Mouse (Mus musculus) forebrain, postnatal 0 days (tissue): ENCODE results near the gene Myo18b. TPM values are rescaled to one million over a fixed set of nuclear protein-coding genes. Genes with fewer than 3 reads are reported as not detected.
A peak's percentile ranks its signal among the peaks of the same experiment; 100 is the strongest.

Experiments
- ATAC-seq: fragments of 200-750 bp; cut with Nextera tagmentation; 2 replicates; pipeline ENCODE4 v1.8.0; 2017; ENCODE audit warnings: mild to moderate bottlenecking, moderate library complexity
- DNase-seq: peaks from one replicate; pipeline ENCODE4 v3.0.0-alpha.2; 2015
- H3K27ac ChIP-seq: fragments of 300-500 bp; sonication (generic); 2 replicates; pipeline ENCODE4 v1.5.1; 2014; ENCODE audit warnings: low read depth, mild to moderate bottlenecking, antibody characterized with exemption, low read length, moderate library complexity, mixed read lengths
- H3K27me3 ChIP-seq: fragments of 300-500 bp; sonication (generic); 2 replicates; pipeline ENCODE4 v1.6.1; 2014; ENCODE audit warnings: mild to moderate bottlenecking, low read length, mixed read lengths; ENCODE audit not compliant: insufficient read depth
- H3K36me3 ChIP-seq: fragments of 300-500 bp; sonication (generic); 2 replicates; pipeline ENCODE4 v1.6.1; 2014; ENCODE audit warnings: mild to moderate bottlenecking, moderate library complexity; ENCODE audit not compliant: insufficient read depth
- H3K4me1 ChIP-seq: fragments of 300-500 bp; sonication (generic); 2 replicates; pipeline ENCODE4 v1.6.1; 2014; ENCODE audit warnings: antibody characterized with exemption; ENCODE audit not compliant: insufficient read depth
- H3K4me2 ChIP-seq: fragments of 300-500 bp; sonication (generic); 2 replicates; pipeline ENCODE4 v1.6.1; 2014; ENCODE audit warnings: low read depth, mild to moderate bottlenecking, moderate library complexity
- H3K4me3 ChIP-seq: fragments of 300-500 bp; sonication (generic); 2 replicates; pipeline ENCODE4 v1.5.1; 2014; ENCODE audit warnings: low read depth, low read length, mixed read lengths
- H3K9ac ChIP-seq: fragments of 300-500 bp; sonication (generic); 2 replicates; pipeline ENCODE4 v1.6.1; 2014; ENCODE audit warnings: mild to moderate bottlenecking
- H3K9me3 ChIP-seq: fragments of 300-500 bp; sonication (generic); 2 replicates; pipeline ENCODE4 v1.6.1; 2016; ENCODE audit warnings: low read length
- CTCF ChIP-seq: sonication (generic); IDR thresholded peaks from 2 replicates; pipeline ENCODE4 v1.5.1; 2016; ENCODE audit warnings: antibody characterized with exemption, control low read depth, low read depth
- WGBS: fragments of 180-500 bp; shearing (Covaris S2); extraction: QIAGEN DNeasy Blood & Tissue Kit; methylation state at CpG from one replicate; pipeline ENCODE4 v1.1.7; 2014; 5-methylcytosine and 5-hydroxymethylcytosine counted together
- polyA plus RNA-seq: library from polyadenylated mRNA; unstranded; fragments of >200 nt; fragmentation: Nextera tagmentation; extraction: Ambion mirVana; gene quantifications from 2 replicates; pipeline ENCODE4 v1.2.1, GENCODE M21; 2015
- total RNA-seq: library from RNA; depleted of rRNA; stranded (reverse); fragments of >200 nt; gene quantifications from 2 replicates; pipeline ENCODE4 v1.2.3, GENCODE M21; 2014; rRNA removed

Gene Myo18b
- total and polyA plus RNA-seq, 2 experiments from 2014 or later, result 1.6 to 2.0 TPM

DNA sequence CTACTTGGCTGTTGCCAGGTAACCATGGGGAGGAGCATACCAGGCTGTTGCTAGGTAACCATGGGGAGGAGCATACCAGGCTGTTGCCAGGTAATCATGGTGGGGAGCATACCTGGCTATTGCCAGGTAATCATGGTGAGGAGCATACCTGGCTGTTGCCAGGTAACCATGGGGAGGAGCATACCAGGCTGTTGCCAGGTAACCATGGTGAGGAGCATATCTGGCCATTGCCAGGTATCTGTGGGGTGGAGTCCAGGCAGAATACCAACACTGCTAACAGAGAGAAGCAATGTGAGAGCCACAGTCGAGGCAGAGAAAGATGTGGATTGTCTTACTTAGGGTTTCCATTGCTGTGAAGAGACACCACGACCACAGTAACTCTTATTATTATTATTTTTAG lies 250.6 kb downstream of the Myo18b start:
- TF ChIP-seq CTCF, result no peak
- WGBS, result 86% methylated on average over 2 of the region's 2 CpGs
- no peak for DNase-seq
- ATAC-seq, result no peak
- no peak overlapping the region for H3K27ac ChIP-seq
- H3K9ac ChIP-seq, result no peak overlapping the region
- no peaks in the 10 kb centered on the region for H3K9me3 ChIP-seq
- H3K27me3 ChIP-seq, result no peaks in the 10 kb centered on the region
- no peaks in the 10 kb centered on the region for H3K36me3 ChIP-seq
- H3K4me1 ChIP-seq, result 0 out of 2 replicates have a peak, but pooled peaks cover 3% of the 10 kb centered on the region
- no peak overlapping the region for H3K4me3 ChIP-seq
- no peak overlapping the region for H3K4me2 ChIP-seq

DNA sequence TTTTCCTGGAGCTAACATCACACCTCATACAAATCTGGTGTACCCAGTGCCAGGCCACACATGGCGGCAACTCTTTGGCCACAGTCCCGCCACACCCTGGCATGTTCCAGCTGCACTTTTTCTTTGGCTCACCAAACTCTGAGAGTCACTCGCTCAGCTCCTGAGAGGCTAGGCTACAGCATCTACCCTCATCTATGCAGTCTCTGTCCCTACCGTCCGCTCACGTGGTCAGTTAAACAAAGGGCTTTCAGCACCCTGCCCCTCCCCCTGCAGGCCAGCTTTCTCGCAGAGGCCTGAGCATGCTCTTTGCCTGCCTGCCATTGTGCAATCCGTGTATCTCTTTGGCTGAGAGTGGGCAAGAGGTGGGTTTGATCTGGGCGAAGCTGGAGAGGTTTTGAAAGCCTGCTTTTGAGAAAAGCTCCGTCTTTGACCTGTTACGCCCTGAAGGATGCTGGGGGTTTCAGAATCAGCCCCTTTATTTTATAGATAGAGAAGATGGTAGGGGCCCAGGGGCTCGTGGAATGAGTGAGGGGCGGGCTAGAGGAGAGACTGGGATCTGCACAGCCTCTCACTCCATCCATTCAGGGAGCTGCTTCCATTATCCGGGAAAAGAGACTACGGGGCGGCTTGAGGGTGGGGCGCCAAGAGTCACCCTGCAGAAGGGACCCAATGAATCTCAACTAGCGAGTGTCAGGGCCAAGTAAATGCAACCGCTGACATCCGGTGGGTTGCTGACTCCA lies 252.5 kb downstream of the Myo18b start:
- 0 out of 2 replicates have a peak, but pooled peaks cover 3% of the 10 kb centered on the region for H3K4me1 ChIP-seq
- no peak overlapping the region for H3K9ac ChIP-seq
- H3K27ac ChIP-seq, result no peak overlapping the region
- DNase-seq, result peak; percentile 74
- peak; percentile 72 for ATAC-seq
- 18% methylated on average over 20 of the region's 20 CpGs for WGBS
- no peaks in the 10 kb centered on the region for H3K9me3 ChIP-seq
- no peaks in the 10 kb centered on the region for H3K36me3 ChIP-seq
- no peak overlapping the region for H3K4me2 ChIP-seq
- TF ChIP-seq CTCF, result 0 out of 2 replicates have a peak, but pooled peaks have one; percentile 28
- H3K4me3 ChIP-seq, result no peak overlapping the region
- no peaks in the 10 kb centered on the region for H3K27me3 ChIP-seq

GRCm38 (mm10) chr5:112642731-112643130 lies 253.4 kb downstream of the Myo18b start:
- no peaks in the 10 kb centered on the region for H3K27me3 ChIP-seq
- H3K4me3 ChIP-seq, result no peak overlapping the region
- peak; percentile 61 for TF ChIP-seq CTCF
- H3K4me2 ChIP-seq, result no peak overlapping the region
- H3K9ac ChIP-seq, result no peak overlapping the region
- no peaks in the 10 kb centered on the region for H3K36me3 ChIP-seq
- 0 out of 2 replicates have a peak, but pooled peaks have one; percentile 21 for ATAC-seq
- H3K4me1 ChIP-seq, result 0 out of 2 replicates have a peak, but pooled peaks cover 3% of the 10 kb centered on the region
- no peak overlapping the region for H3K27ac ChIP-seq
- 58% methylated on average over 10 of the region's 10 CpGs for WGBS
- DNase-seq, result no peak
- H3K9me3 ChIP-seq, result no peaks in the 10 kb centered on the region

- Histone ChIP-seq H3K4me1 (0 out of 2 replicates have a peak, but pooled peaks cover 3% of the 10 kb centered on the region), H3K36me3 (no peaks in the 10 kb centered on the region), H3K27ac (no peak overlapping the region), H3K9me3 (no peaks in the 10 kb centered on the region), H3K4me2 (no peak overlapping the region), H3K27me3 (no peaks in the 10 kb centered on the region), H3K4me3 (no peak overlapping the region), H3K9ac (no peak overlapping the region)
- ATAC-seq (no peak), DNase-seq (no peak)
- no peak for TF ChIP-seq CTCF
These were observed 254.4 kb downstream of the Myo18b start for GRCm38 (mm10) chr5:112641770-112642169.

DNA sequence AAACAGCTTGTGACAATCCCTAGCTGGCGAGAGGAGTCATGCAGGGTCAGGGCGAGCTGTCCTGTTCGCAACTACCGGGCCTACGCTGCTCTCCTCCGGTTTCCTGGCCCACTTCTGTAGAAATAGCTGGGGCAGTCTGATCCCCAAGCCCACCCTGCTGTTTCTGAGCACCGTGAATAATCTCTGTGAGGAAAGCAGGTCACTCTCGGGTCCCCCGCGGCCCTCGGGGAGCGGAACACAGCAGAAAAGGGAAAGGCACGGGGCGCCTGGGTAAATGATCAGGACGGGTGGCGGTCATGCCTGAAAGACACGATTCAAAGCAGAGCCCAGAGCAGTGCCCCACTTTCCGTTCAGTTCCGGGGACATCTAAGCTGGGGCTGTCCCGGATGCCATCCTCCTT lies 255.0 kb downstream of the Myo18b start:
- no peak for TF ChIP-seq CTCF
- no peak overlapping the region for H3K27ac ChIP-seq
- 0 out of 2 replicates have a peak, but pooled peaks cover 3% of the 10 kb centered on the region for H3K4me1 ChIP-seq
- ATAC-seq, result no peak
- H3K27me3 ChIP-seq, result no peaks in the 10 kb centered on the region
- 23% methylated on average over 20 of the region's 20 CpGs for WGBS
- H3K9ac ChIP-seq, result no peak overlapping the region
- H3K4me2 ChIP-seq, result no peak overlapping the region
- no peaks in the 10 kb centered on the region for H3K36me3 ChIP-seq
- no peak for DNase-seq
- no peak overlapping the region for H3K4me3 ChIP-seq
- no peaks in the 10 kb centered on the region for H3K9me3 ChIP-seq

GRCm38 (mm10) chr5:112640651-112641050 lies 255.5 kb downstream of the Myo18b start:
- WGBS, result 25% methylated on average over 13 of the region's 13 CpGs
- no peak for TF ChIP-seq CTCF
- H3K4me2 ChIP-seq, result no peak overlapping the region
- no peaks in the 10 kb centered on the region for H3K27me3 ChIP-seq
- no peak overlapping the region for H3K4me3 ChIP-seq
- H3K4me1 ChIP-seq, result 0 out of 2 replicates have a peak, but pooled peaks cover 3% of the 10 kb centered on the region
- no peaks in the 10 kb centered on the region for H3K36me3 ChIP-seq
- ATAC-seq (no peak), DNase-seq (no peak)
- no peak overlapping the region for H3K27ac ChIP-seq
- H3K9ac ChIP-seq, result no peak overlapping the region
- no peaks in the 10 kb centered on the region for H3K9me3 ChIP-seq

Other genes with a start within 250 kb of the Myo18b start
- 49.7 and 56.3 TPM in 2 replicates for gene Grk3, start 119.4 kb upstream of the Myo18b start, total RNA-seq
- gene Grk3, start 119.4 kb upstream of the Myo18b start, polyA plus RNA-seq, result 5.9 and 12.3 TPM in 2 replicates
- gene Crybb2, start 173.8 kb upstream of the Myo18b start, total RNA-seq, result not detected in 2 replicates
- gene Crybb2, start 173.8 kb upstream of the Myo18b start, polyA plus RNA-seq, result not detected in 2 replicates
- gene Crybb3, start 185.2 kb upstream of the Myo18b start, total RNA-seq, result 0.81 and 2.0 TPM in 2 replicates
- 1.6 and 1.7 TPM in 2 replicates for gene Crybb3, start 185.2 kb upstream of the Myo18b start, polyA plus RNA-seq